Mouse (Mus musculus): ENCODE results near the gene Dusp1.

- TF ChIP-seq CTCF (IDR thresholded peaks at IDR 0.05; ENCODE audit: low read depth) (no peak), EP300 (optimal IDR thresholded peaks at IDR 0.05) (no peak)
Observed at GRCm38 (mm10) chr17:26551104-26551503, 10.8 kb downstream of the Dusp1 start.

Measured in stomach, postnatal 0 days (tissue).